Mouse (Mus musculus): ENCODE measurements around the gene Tas2r137. TPM values are rescaled to one million over a fixed set of nuclear protein-coding genes. Genes with fewer than 3 reads are reported as not detected.

The Tas2r137 gene
- polyA plus RNA-seq, 1 experiment from 2014 or later, result not detected

GRCm38 (mm10) chr6:40476132-40476531, 14.9 kb upstream of the Tas2r137 start:
- H3K9ac ChIP-seq (ENCODE audit: low read depth, low read length), result no peak overlapping the region
- 85% methylated on average over 4 of the region's 4 CpGs for WGBS
- no peak overlapping the region for H3K4me2 ChIP-seq (ENCODE audit: low read depth, low read length)
- no peak for ATAC-seq
- no peak overlapping the region for H3K27ac ChIP-seq (ENCODE audit: low read length)
- H3K36me3 ChIP-seq (ENCODE audit: control insufficient read depth, insufficient read depth, low read length), result peaks cover 26% of the 10 kb centered on the region
- H3K9me3 ChIP-seq (ENCODE audit: control insufficient read depth, low read length), result no peaks in the 10 kb centered on the region
- peaks cover 3% of the 10 kb centered on the region for H3K4me1 ChIP-seq (ENCODE audit: control insufficient read depth, insufficient read depth, low read length)
- no peak overlapping the region for H3K4me3 ChIP-seq (ENCODE audit: low read length)
- H3K27me3 ChIP-seq (replicated peaks; ENCODE audit: control insufficient read depth, insufficient read depth, low read length), result no peaks in the 10 kb centered on the region

DNA sequence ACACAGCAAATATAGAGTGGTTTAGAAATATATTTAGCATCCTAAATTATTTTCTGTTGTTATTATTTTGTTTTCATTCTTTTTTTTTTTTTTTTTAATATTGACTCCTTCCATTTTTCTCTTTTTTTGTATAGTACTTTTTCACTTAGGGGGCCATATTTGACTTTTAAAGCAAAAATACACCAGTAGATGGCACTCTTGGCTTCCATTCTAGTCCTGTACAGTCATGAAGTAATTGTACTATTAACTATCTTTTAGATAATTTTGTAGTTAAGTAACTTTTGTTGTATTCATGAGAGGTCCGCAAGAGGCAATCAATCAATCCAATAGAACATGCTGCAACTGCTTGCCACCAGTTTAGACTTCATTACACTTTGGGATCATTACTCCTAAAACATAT, 11.3 kb upstream of the Tas2r137 start:
- ATAC-seq, result no peak
- no peaks in the 10 kb centered on the region for H3K27me3 ChIP-seq (replicated peaks; ENCODE audit: control insufficient read depth, insufficient read depth, low read length)
- H3K4me1 ChIP-seq (ENCODE audit: control insufficient read depth, insufficient read depth, low read length), result no peaks in the 10 kb centered on the region
- no peaks in the 10 kb centered on the region for H3K9me3 ChIP-seq (ENCODE audit: control insufficient read depth, low read length)
- no peak overlapping the region for H3K9ac ChIP-seq (ENCODE audit: low read depth, low read length)
- H3K4me3 ChIP-seq (ENCODE audit: low read length), result no peak overlapping the region
- WGBS, result 71% methylated on average over 1 of the region's 1 CpGs
- H3K27ac ChIP-seq (ENCODE audit: low read length), result no peak overlapping the region
- no peak overlapping the region for H3K4me2 ChIP-seq (ENCODE audit: low read depth, low read length)
- peaks cover 31% of the 10 kb centered on the region for H3K36me3 ChIP-seq (ENCODE audit: control insufficient read depth, insufficient read depth, low read length)

DNA sequence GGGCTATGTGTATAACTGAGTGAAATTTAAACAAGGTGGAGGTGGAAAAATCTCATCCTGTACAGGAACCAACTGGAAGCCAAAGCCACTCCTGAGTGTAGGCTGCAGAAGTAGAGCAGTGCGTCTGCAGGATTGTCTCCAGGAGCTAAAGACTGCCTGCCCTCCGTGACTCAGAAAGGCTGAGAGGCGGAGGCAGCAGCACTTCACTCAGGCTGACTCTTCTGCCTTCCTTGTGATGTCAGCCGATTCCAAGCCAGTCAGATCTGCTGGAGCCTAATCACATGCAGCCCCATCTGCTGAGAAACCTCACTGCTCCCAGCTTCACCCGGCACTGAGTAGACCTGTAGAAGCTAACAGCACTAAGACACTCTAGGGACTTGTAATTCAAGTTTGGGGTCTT, 8.7 kb upstream of the Tas2r137 start:
- 88% methylated on average over 5 of the region's 5 CpGs for WGBS
- no peak for ATAC-seq

DNA sequence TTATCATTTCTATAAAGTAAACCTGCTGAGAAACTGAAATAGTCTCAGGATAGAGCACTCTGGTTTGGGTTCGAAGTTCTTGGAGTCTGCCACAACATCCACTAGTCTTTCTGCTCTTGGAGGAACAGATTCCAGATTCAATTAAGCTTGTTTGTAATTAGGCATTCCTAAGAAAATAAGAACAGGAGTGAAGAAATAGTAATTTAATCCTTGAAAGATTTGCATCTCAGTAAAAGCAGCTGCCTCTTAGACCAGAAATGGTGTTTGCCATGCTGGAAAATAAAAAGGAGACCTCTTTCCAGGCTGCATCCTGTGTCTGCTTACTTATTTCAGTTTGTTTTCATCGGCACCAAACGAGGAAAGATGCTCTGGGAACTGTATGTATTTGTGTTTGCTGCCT, 2.2 kb downstream of the Tas2r137 start, which contains the start of gene Tas2r108:
Gene Tas2r108, plus strand, starts transcription at position 301 of the 400 bp plus-strand sequence.
- H3K4me3 ChIP-seq (ENCODE audit: low read length), result no peak within 1 kb of the TSS
- H3K27ac ChIP-seq (ENCODE audit: low read length), result no peak within 1 kb of the TSS
- H3K27me3 ChIP-seq (replicated peaks; ENCODE audit: control insufficient read depth, insufficient read depth, low read length), result no peaks in the 10 kb centered on the region
- H3K36me3 ChIP-seq (ENCODE audit: control insufficient read depth, insufficient read depth, low read length), result no peaks in the 10 kb centered on the region
- WGBS, result 90% methylated on average over 3 of the region's 3 CpGs
- H3K9ac ChIP-seq (ENCODE audit: low read depth, low read length), result no peak within 1 kb of the TSS
- no peak within 1 kb of the TSS for H3K4me2 ChIP-seq (ENCODE audit: low read depth, low read length)
- H3K9me3 ChIP-seq (ENCODE audit: control insufficient read depth, low read length), result no peaks in the 10 kb centered on the region
- H3K4me1 ChIP-seq (ENCODE audit: control insufficient read depth, insufficient read depth, low read length), result no peaks in the 10 kb centered on the region
- ATAC-seq, result no peak

More for the DNA sequence above, 8.7 kb upstream of the Tas2r137 start:
- Histone ChIP-seq H3K9me3 (ENCODE audit: control insufficient read depth, low read length) (no peaks in the 10 kb centered on the region), H3K4me2 (ENCODE audit: low read depth, low read length) (no peak overlapping the region), H3K27ac (ENCODE audit: low read length) (no peak overlapping the region), H3K4me3 (ENCODE audit: low read length) (no peak overlapping the region), H3K36me3 (ENCODE audit: control insufficient read depth, insufficient read depth, low read length) (peaks cover 17% of the 10 kb centered on the region), H3K9ac (ENCODE audit: low read depth, low read length) (no peak overlapping the region), H3K4me1 (ENCODE audit: control insufficient read depth, insufficient read depth, low read length) (no peaks in the 10 kb centered on the region), H3K27me3 (replicated peaks; ENCODE audit: control insufficient read depth, insufficient read depth, low read length) (no peaks in the 10 kb centered on the region)

- Histone ChIP-seq H3K9ac (ENCODE audit: low read depth, low read length) (no peak within 1 kb of the TSS), H3K9me3 (ENCODE audit: control insufficient read depth, low read length) (no peaks in the 10 kb centered on the region), H3K4me2 (ENCODE audit: low read depth, low read length) (no peak within 1 kb of the TSS), H3K4me3 (ENCODE audit: low read length) (no peak within 1 kb of the TSS), H3K27ac (ENCODE audit: low read length) (no peak within 1 kb of the TSS), H3K27me3 (replicated peaks; ENCODE audit: control insufficient read depth, insufficient read depth, low read length) (no peaks in the 10 kb centered on the region), H3K4me1 (ENCODE audit: control insufficient read depth, insufficient read depth, low read length) (no peaks in the 10 kb centered on the region), H3K36me3 (ENCODE audit: control insufficient read depth, insufficient read depth, low read length) (no peaks in the 10 kb centered on the region)
- ATAC-seq, result no peak
- WGBS, result 79% methylated on average over 1 of the region's 1 CpGs
Measured at GRCm38 (mm10) chr6:40519408-40519807, 28.4 kb downstream of the Tas2r137 start, which contains the start of gene Prss37. Gene Prss37, minus strand, starts transcription at chr6:40519508.

Other genes starting within 250 kb of the Tas2r137 start
- gene Agk, start 166.1 kb upstream of the Tas2r137 start, polyA plus RNA-seq (2015; fragmentation: Nextera tagmentation; extraction: Ambion mirVana), result 30.7 and 32.9 TPM in 2 replicates
- gene E330009J07Rik, start 55.1 kb upstream of the Tas2r137 start, polyA plus RNA-seq (2015; fragmentation: Nextera tagmentation; extraction: Ambion mirVana), result 6.0 and 6.2 TPM in 2 replicates
- 0.07 TPM in 1 of 2 replicates, not detected in the other for gene Wee2, start 52.1 kb upstream of the Tas2r137 start, polyA plus RNA-seq (2015; fragmentation: Nextera tagmentation; extraction: Ambion mirVana)
- 128 and 135 TPM in 2 replicates for gene Ssbp1, start 19.9 kb upstream of the Tas2r137 start, polyA plus RNA-seq (2015; fragmentation: Nextera tagmentation; extraction: Ambion mirVana)
- gene Tas2r108, start 2.3 kb downstream of the Tas2r137 start, polyA plus RNA-seq (2015; fragmentation: Nextera tagmentation; extraction: Ambion mirVana), result not detected in 2 replicates
- gene Prss37, start 28.3 kb downstream of the Tas2r137 start, polyA plus RNA-seq (2015; fragmentation: Nextera tagmentation; extraction: Ambion mirVana), result not detected in 2 replicates
- gene Olfr461, start 63.8 kb downstream of the Tas2r137 start, polyA plus RNA-seq (2015; fragmentation: Nextera tagmentation; extraction: Ambion mirVana), result not detected in 2 replicates
- not detected in 2 replicates for gene Olfr460, start 78.3 kb downstream of the Tas2r137 start, polyA plus RNA-seq (2015; fragmentation: Nextera tagmentation; extraction: Ambion mirVana)
- gene Clec5a, start 94.6 kb downstream of the Tas2r137 start, polyA plus RNA-seq (2015; fragmentation: Nextera tagmentation; extraction: Ambion mirVana), result 0.93 and 1.3 TPM in 2 replicates
- gene Tas2r138, start 122.1 kb downstream of the Tas2r137 start, polyA plus RNA-seq (2015; fragmentation: Nextera tagmentation; extraction: Ambion mirVana), result not detected in 2 replicates
- 35.4 and 46.0 TPM in 2 replicates for gene Mgam, start 137.6 kb downstream of the Tas2r137 start, polyA plus RNA-seq (2015; fragmentation: Nextera tagmentation; extraction: Ambion mirVana)